Mouse (Mus musculus): ENCODE measurements around the gene Sh3bgrl2. TPM values are rescaled to one million over a fixed set of nuclear protein-coding genes. Genes with fewer than 3 reads are reported as not detected.

Sh3bgrl2 gene
- total RNA-seq, 2 experiments from 2014 or later = 35.2 to 35.5 TPM

DNA sequence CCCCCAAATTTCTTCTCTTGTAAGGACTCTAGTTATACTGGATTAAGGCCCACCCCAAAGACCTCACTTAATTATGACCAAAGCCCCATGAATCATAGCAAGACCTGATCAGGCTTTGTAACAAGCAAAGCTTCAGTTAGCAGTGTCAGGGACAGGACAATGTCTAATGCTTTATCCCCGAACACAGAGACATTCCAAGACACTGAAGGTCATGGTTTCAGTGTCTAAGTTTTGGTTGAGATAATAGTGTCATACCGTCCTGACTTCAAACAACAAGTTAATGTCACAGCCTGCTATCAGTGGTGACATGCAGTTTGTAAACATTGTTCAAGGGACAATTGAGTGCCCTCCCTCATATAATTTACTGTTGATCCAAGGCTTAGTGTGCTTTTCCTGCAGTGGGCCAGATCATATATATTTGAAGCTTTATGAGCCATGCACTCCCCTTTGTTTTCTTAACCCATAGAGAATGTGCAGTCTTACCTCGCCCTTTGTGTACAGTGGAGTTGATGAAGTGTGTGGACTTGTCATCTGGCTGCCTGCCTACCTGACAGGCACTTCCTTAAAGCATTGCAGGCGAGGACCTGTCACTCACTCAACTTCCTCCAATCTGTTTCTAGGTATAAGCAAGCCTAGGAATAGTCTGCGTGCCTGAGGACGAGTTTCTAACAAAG lies 67.9 kb downstream of the Sh3bgrl2 start:
- intact Hi-C loops (cut with DNase I) = loop anchor here (10.0 kb wide), 1 partner anchor 641 kb away; the partner anchor contains the start of gene Phip
- DNase-seq (ENCODE audit: low spot score in 2 of 2) = no peak

- intact Hi-C loops (cut with DNase I) = loop anchor here (10.0 kb wide), 1 partner anchor 642 kb away; the partner anchor contains the start of gene Phip
- DNase-seq (ENCODE audit: low spot score in 2 of 2) = no peak
Measured at GRCm38 (mm10) chr9:83616586-83617081, 68.5 kb downstream of the Sh3bgrl2 start.

- intact Hi-C loops (cut with DNase I) = no loop called here
- no peak for DNase-seq (ENCODE audit: low spot score in 2 of 2)
Measured at GRCm38 (mm10) chr9:83623455-83623854, 75.3 kb downstream of the Sh3bgrl2 start.

DNA sequence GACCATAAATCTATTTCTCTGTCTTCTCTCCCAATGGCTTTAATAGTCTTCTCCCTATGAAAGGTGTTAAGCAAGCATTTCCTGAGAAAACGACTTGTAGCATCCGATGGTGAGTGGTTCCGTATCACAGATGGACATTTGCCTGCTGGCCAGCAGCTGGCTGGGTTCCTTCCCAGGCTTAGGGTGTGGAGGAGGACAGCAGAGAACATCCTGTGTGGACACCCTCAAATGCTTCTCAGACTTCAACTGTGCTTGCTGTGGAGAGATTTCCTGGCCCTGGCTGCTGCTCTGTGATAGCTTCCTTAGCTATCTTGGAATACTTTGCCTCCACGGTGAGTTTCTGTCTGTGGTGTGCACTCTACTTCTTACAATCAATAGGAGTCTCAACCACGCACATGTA lies 76.1 kb downstream of the Sh3bgrl2 start:
- intact Hi-C loops (cut with DNase I) = no loop called here
- DNase-seq (ENCODE audit: low spot score in 2 of 2) = no peak

- intact Hi-C loops (cut with DNase I) = no loop called here
- DNase-seq (ENCODE audit: low spot score in 2 of 2) = no peak
Measured at GRCm38 (mm10) chr9:83625085-83625484, 77.0 kb downstream of the Sh3bgrl2 start.

GRCm38 (mm10) chr9:83628669-83629612 lies 80.8 kb downstream of the Sh3bgrl2 start:
- no peak for DNase-seq (ENCODE audit: low spot score in 2 of 2)
- intact Hi-C loops (cut with DNase I) = no loop called here

DNA sequence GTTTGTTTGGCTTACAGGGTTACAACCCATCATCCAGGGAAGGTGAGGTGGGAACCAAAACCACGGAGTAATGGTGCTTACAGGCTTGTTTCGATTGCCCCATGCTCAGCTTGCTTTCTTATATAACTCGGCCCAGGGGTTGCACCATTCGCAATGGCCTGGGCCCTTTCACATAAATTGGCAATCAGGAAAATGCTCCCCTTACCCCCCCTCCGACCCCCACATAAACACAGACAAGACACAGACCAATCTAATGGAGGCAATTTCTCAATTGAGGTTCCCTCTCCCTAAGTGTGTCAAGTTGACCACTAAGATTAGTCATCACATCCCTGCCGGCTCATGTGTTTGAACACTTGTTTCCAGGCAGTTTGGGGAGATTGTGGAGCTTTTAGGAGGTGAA lies 82.2 kb downstream of the Sh3bgrl2 start:
- intact Hi-C loops (cut with DNase I) = no loop called here
- no peak for DNase-seq (ENCODE audit: low spot score in 2 of 2)

- intact Hi-C loops (cut with DNase I) = no loop called here
- DNase-seq (ENCODE audit: low spot score in 2 of 2) = no peak
Measured at GRCm38 (mm10) chr9:83631920-83632319, 83.8 kb downstream of the Sh3bgrl2 start.

- intact Hi-C loops (cut with DNase I) = no loop called here
- DNase-seq (ENCODE audit: low spot score in 2 of 2) = no peak
Measured at GRCm38 (mm10) chr9:83634703-83635102, 86.6 kb downstream of the Sh3bgrl2 start.

DNA sequence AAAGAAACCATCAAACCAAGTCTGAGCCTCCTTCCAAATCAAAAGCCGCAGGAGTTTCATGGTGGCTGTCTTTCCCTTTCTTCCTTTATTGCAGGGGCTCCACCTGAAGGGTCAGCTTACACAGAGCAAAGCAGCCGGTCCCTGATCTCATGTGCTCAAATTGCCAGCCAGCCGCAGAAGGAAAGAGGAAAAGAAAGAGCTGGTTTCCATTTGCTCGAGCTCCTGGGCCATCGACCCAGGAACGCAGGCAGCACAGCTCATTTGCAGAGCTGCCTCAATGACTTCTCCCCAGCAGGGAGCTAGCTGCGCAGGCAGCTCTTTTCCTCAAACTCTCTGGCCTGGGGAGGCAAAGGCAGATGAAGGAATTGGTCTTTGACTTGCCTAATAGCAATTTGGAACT lies 87.9 kb downstream of the Sh3bgrl2 start:
- no peak for DNase-seq (ENCODE audit: low spot score in 2 of 2)
- intact Hi-C loops (cut with DNase I) = no loop called here

DNA sequence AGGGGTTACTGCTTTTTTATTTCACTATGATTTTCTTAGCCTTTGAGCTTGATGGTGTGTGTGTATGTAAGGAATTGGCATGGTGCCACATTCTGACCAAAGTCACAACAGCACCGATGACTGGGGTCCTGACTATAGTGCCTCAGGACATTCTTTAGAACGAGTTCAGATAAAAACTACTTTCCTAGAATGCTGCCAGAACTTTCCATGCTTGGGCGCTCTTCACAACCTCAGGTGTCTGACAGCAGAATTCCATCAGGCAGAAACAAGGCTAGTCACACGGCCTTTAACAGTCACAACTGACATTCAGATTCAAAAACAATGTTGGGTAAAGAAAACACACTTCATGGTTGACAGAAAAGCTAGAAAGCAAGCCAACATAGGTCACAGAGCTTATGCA lies 95.0 kb downstream of the Sh3bgrl2 start:
- intact Hi-C loops (cut with DNase I) = no loop called here
- DNase-seq (ENCODE audit: low spot score in 2 of 2) = no peak

- DNase-seq (ENCODE audit: low spot score in 2 of 2) = no peak
- intact Hi-C loops (cut with DNase I) = no loop called here
Measured at GRCm38 (mm10) chr9:83643833-83644232, 95.7 kb downstream of the Sh3bgrl2 start.

DNA sequence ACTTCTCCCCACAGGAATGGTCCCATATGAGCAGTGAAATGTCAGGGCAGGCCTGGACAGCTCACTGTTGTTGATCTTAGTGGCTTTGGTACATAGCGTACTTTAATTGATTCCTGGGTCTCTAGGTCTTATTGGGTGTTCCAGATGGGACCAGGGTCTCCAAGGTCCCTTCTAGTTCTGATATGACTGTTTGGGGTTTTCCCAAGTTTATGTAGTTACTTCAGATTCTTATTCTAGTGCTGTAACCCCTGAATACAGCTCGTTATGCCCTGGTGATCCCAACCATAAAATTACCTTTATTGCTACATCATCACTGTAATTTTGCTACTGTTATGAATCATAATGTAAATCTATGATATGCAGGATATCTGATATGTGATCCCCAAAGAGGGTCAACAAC lies 98.1 kb downstream of the Sh3bgrl2 start:
- no peak for DNase-seq (ENCODE audit: low spot score in 2 of 2)
- intact Hi-C loops (cut with DNase I) = no loop called here

DNA sequence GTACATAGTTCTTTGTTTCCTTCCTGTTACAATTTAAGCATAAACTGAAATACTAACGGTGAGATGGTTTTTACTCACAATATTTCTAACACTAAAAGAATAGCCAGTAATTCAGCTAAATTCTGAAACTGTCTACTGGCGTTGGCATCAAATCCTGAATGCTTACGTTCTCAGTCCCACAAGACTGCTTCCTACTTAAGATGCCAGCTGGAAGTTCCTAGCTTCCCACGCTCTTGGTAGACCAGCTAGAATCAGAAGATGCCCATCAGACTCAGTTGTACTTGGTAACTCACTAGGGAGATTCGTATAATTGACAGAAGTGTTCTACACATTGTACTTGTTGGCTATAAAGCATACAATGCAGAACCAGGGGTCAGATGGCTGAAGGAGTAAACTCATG lies 98.6 kb downstream of the Sh3bgrl2 start:
- intact Hi-C loops (cut with DNase I) = no loop called here
- DNase-seq (ENCODE audit: low spot score in 2 of 2) = no peak

DNA sequence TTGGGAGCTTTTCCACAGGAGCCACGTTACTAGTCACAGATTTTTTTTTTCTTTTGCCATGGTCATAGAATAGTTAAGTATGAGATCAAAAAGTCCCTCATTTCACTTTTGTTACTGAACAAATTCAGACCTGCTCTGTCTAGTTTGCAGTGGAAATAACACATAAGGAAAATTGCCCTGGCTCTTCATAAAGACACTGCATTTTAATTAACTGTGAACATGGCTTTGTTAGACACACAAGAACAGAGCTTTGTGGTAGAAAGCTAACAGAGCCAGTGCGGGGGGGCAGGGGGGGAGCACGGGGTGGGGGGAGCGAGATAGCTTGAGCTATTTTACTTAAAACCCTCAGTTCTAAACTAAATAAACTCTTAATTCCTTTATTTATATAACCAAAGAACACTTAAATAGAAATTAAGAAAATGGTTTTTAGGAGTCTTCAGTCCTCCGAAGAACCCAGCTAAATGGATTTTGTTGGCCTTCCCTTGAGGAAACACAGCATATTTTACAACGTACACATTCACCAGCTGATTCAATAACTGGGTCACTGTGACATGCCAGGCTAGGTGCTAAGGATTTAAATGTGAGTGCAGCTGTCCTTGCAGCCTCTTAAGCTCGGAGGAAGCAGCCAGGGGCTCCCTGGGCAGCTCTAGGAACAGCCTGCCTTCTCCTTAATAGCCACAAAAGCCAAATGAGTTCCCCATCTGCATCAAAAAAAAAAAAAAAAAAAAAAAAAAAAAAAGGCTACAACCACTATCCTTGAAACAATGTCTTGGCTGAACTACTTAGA lies 100.0 kb downstream of the Sh3bgrl2 start:
- DNase-seq (ENCODE audit: low spot score in 2 of 2) = no peak
- intact Hi-C loops (cut with DNase I) = no loop called here

DNA sequence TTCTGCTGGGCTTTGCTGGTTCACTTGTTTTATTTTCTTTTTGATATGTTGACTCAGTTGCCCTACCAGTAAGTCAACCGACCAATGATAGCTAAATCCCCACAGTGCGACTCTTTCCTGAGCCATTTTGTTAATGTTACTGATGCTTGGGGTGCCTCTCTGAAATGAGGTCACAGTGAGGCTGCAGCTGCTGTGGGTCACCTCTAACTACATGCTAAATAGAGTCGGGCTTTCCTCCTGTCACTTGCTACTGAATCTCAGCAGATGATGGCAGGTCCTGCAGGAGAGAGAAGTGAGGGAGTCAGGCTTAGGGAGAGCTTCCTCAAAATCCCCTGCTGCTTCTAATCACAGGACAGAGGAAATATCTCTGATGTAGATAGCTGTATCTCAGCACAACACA lies 100.6 kb downstream of the Sh3bgrl2 start:
- no peak for DNase-seq (ENCODE audit: low spot score in 2 of 2)
- intact Hi-C loops (cut with DNase I) = no loop called here

DNA sequence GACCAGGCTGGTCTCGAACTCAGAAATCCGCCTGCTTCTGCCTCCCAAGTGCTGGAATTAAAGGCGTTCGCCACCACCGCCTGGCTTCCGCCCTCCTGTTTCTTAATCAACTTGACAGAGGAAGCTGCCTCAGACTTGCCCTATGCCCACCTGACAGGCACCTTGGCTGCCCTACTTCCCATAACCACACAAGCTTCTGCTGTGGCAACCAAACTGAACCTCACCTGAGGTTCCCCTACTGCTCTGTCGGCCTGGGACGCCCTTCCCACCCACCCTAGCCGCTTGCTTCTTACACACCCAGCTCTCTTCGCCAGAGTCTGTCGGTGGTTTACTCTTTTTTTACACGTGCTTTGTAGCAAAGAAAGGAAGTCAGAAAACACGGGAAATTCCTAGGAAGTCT lies 103.9 kb downstream of the Sh3bgrl2 start:
- no peak for DNase-seq (ENCODE audit: low spot score in 2 of 2)
- intact Hi-C loops (cut with DNase I) = no loop called here

- intact Hi-C loops (cut with DNase I) = no loop called here
- DNase-seq (ENCODE audit: low spot score in 2 of 2) = no peak
Measured at GRCm38 (mm10) chr9:83652590-83653172, 104.6 kb downstream of the Sh3bgrl2 start.

DNA sequence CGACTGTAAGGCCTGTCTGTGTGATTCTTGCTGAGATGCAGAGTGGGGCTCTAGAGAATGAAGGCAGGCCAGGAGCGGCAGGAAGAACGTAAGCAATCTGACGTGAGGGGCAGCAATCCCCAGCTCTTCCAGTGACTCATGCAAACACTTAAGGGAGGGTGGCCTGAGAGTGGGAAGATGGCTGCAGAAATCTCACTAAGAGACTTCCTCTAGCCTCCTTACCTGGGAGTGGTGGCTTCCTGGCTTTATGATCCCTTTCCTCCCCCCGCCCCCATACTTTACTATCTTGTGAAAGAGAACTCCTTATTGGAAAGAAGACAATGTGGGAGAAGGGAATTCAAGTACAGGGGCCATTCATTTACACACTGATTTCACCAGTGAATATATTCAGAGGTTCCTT lies 106.5 kb downstream of the Sh3bgrl2 start:
- intact Hi-C loops (cut with DNase I) = no loop called here

More for the DNA sequence above, 106.5 kb downstream of the Sh3bgrl2 start:
- no peak for DNase-seq (ENCODE audit: low spot score in 2 of 2)
